Mouse (Mus musculus): ENCODE measurements at regions not wholly inside any gene's neighbourhood (a gene's known extent, or its start where the extent isn't known, plus 50 kb on each side); places are given as distances from the start of the nearest gene placed in this dataset.

DNA sequence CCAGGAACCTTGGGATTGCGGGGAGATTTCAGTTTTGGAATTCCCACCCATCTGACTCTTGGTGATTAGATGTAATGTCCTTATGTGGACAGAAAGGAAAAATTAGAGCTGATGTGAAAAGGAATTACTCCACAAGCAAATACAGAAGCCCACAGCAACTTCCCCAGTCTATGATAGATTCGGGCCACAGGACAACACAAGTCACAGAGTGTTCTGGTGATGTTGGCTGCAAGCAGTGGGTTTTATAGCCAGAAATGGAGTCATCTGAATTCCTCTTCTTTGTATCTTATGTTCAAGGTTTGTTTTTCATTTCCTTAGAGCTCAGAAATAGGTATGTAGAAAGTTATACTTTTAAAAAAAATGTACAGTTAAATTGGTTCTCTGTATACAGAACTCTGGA, 56.8 kb upstream of the Gm5148 start:
- DNase-seq (ENCODE audit: low spot score in 2 of 2), result no peak

DNA sequence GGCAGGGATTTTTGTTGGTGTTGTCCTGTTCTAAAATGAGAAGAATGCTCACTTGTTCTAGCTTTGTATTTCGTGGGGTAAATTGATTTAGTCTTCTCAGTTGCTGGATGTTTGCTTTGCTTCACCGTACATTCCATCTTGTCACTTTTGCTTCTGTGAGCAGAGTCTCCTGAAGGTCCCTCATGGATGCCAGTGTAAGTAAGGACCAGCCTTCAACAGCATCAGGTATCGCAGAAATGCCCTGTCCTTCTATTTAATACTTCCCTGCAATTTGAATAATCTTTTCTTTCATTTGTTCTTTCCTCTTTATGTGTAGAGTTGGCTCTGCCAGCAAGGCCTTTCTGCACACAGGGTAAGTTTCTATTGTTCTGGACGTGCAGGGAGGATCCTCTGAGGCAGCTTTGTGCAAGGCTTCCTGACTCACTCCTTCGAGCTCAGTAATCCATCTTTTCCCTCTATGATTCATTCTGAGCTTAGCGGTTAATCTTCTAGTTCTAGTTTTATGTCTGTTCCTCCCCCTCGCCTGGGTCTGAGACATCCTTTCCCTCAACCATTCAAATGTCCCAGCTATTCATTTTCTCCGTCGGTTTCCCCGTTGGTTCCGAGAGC, 55.7 kb upstream of the Gm5148 start:
- DNase-seq (ENCODE audit: low spot score in 2 of 2), result no peak

DNA sequence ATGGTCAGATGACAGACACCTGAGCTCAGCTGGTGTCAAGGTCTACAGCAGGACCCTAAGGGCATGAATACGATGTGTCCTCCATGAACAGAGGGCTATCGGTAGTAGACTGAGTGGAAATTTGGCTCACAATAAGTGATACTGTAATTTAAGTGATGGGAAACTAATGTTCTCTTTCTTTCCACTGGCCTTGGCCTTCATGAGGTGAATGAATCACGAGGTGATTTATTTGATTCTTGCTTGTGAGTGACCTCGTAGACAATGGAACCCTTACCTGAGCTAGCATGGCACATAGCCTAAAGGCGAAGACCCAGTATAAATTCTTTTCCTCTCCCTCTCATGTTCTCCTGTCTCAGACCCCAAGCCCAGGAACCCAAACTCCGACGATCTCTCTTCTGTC, 54.1 kb upstream of the Gm5148 start:
- DNase-seq (ENCODE audit: low spot score in 2 of 2), result no peak

DNA sequence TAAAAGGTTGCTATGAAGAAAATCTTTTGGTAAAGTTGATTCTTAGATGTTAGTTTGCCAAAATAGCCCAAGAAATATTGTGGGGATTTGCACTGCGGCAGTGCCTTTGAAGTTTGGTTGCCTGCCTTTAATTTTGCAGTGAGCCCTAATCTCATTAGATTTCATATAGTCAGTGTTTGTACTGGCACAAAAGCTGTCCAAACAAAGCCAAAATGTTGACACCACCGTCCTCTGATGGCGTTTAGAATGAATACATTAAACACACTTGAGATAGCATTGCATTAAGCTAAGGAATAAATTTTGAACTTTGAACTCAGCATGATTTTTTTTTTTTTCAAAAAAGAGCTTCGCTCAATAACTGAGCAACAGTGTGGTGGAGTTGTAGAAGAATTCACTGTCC, 51.9 kb upstream of the Gm5148 start:
- DNase-seq (ENCODE audit: low spot score in 2 of 2), result no peak

Measured in frontal cortex, postnatal 36 days (tissue).